Mouse (Mus musculus) erythroid progenitor cell, adult 5-6 weeks (primary cell): ENCODE data around the gene Efemp2. TPM values are rescaled to one million over a fixed set of nuclear protein-coding genes. Genes with fewer than 3 reads are reported as not detected.

Source experiments
- ATAC-seq: replicated peaks from 2 replicates; pipeline ENCODE4 v1.8.0; 2016; ENCODE audit warnings: moderate number of reproducible peaks, mild to moderate bottlenecking, moderate TSS enrichment, inconsistent platforms; ENCODE audit not compliant: poor library complexity, low FRiP score, severe bottlenecking
- total RNA-seq, 2 experiments: library from RNA; stranded (forward) in 1 of 2; stranded (reverse) in 1 of 2; fragments of 150-400 nt in 1 of 2; fragments of 186-747, 209-891 nt in 1 of 2; gene quantifications; 2 replicates each; pipeline versions ENCODE4 v1.2.3 to v1.2.4; 2015 to 2017; ENCODE audit warnings: low replicate concordance in 2 of 2

The Efemp2 gene
- total RNA-seq, 2 experiments from 2014 or later = not detected

- peak; percentile 56; the same call in 1 of the 2 replicates for ATAC-seq
Observed at GRCm38 (mm10) chr19:5448354-5449150, 25.2 kb upstream of the Efemp2 start.

- ATAC-seq = no peak
Observed at GRCm38 (mm10) chr19:5449673-5450072, 24.1 kb upstream of the Efemp2 start.

GRCm38 (mm10) chr19:5451766-5452165, 22.0 kb upstream of the Efemp2 start:
- ATAC-seq = no peak

- ATAC-seq = no peak
Observed at GRCm38 (mm10) chr19:5455037-5455436, 18.7 kb upstream of the Efemp2 start.

GRCm38 (mm10) chr19:5455568-5455967, 18.2 kb upstream of the Efemp2 start:
- ATAC-seq = no peak

- ATAC-seq = no peak
Observed at GRCm38 (mm10) chr19:5456241-5456921, 17.4 kb upstream of the Efemp2 start.

- ATAC-seq = peak; percentile 91
Observed at GRCm38 (mm10) chr19:5456922-5457745, 16.6 kb upstream of the Efemp2 start.

GRCm38 (mm10) chr19:5457746-5458442, 15.9 kb upstream of the Efemp2 start, which contains the start of gene Ccdc85b:
Gene Ccdc85b, minus strand, starts transcription at chr19:5457894.
- ATAC-seq = no peak

GRCm38 (mm10) chr19:5459019-5459418, 14.7 kb upstream of the Efemp2 start:
- no peak for ATAC-seq

GRCm38 (mm10) chr19:5459896-5460295, 13.9 kb upstream of the Efemp2 start:
- no peak for ATAC-seq

GRCm38 (mm10) chr19:5460465-5460911, 13.3 kb upstream of the Efemp2 start, which contains the start of gene Fibp:
Gene Fibp, plus strand, starts transcription at chr19:5460615.
- peak; percentile 78 for ATAC-seq

- no peak for ATAC-seq
Observed at GRCm38 (mm10) chr19:5461411-5461810, 12.3 kb upstream of the Efemp2 start.

GRCm38 (mm10) chr19:5463212-5463611, 10.5 kb upstream of the Efemp2 start:
- no peak for ATAC-seq

- ATAC-seq = no peak
Observed at GRCm38 (mm10) chr19:5463791-5464562, 9.8 kb upstream of the Efemp2 start.

- ATAC-seq = no peak
Observed at GRCm38 (mm10) chr19:5465037-5465436, 8.7 kb upstream of the Efemp2 start.

GRCm38 (mm10) chr19:5466916-5467500, 6.7 kb upstream of the Efemp2 start:
- no peak for ATAC-seq

GRCm38 (mm10) chr19:5468374-5468773, 5.4 kb upstream of the Efemp2 start, which contains the start of gene Ctsw:
Gene Ctsw, minus strand, starts transcription at chr19:5468507.
- ATAC-seq = no peak

- no peak for ATAC-seq
Observed at GRCm38 (mm10) chr19:5471846-5472245, 1.9 kb upstream of the Efemp2 start.
